Mouse (Mus musculus) neural tube, embryonic 12.5 days (tissue): ENCODE measurements around the gene Zbtb18. TPM values are rescaled to one million over a fixed set of nuclear protein-coding genes. Genes with fewer than 3 reads are reported as not detected.

Experiments
- ATAC-seq: fragments of 200-750 bp; cut with Nextera tagmentation; 2 replicates; pipeline ENCODE4 v1.8.0; 2017; ENCODE audit warnings: low read depth, mild to moderate bottlenecking, moderate TSS enrichment, moderate library complexity; ENCODE audit not compliant: low FRiP score
- H3K27ac ChIP-seq: fragments of 300-500 bp; sonication (generic); 2 replicates; pipeline ENCODE4 v1.5.1; 2016
- H3K27me3 ChIP-seq: fragments of 300-500 bp; sonication (generic); replicated peaks from 2 replicates; pipeline ENCODE4 v1.6.1; 2016; ENCODE audit warnings: mild to moderate bottlenecking
- H3K36me3 ChIP-seq: fragments of 300-500 bp; sonication (generic); 2 replicates; pipeline ENCODE4 v1.6.1; 2016; ENCODE audit warnings: mild to moderate bottlenecking
- H3K4me1 ChIP-seq: fragments of 300-500 bp; sonication (generic); 2 replicates; pipeline ENCODE4 v1.6.1; 2016
- H3K4me2 ChIP-seq: fragments of 300-500 bp; sonication (generic); replicated peaks from 2 replicates; pipeline ENCODE4 v1.6.1; 2016; ENCODE audit warnings: mild to moderate bottlenecking
- H3K4me3 ChIP-seq: fragments of 300-500 bp; sonication (generic); 2 replicates; pipeline ENCODE4 v1.5.1; 2016
- H3K9ac ChIP-seq: fragments of 300-500 bp; sonication (generic); 2 replicates; pipeline ENCODE4 v1.6.1; 2016; ENCODE audit warnings: mild to moderate bottlenecking
- H3K9me3 ChIP-seq: fragments of 300-500 bp; sonication (generic); 2 replicates; pipeline ENCODE4 v1.6.1; 2016; ENCODE audit warnings: mild to moderate bottlenecking
- WGBS: fragments of 180-500 bp; shearing (Covaris S2); methylation state at CpG from one replicate; pipeline ENCODE4 v1.1.7; 2016; 5-methylcytosine and 5-hydroxymethylcytosine counted together
- polyA plus RNA-seq: library from polyadenylated mRNA; unstranded; fragments of >200 nt; fragmentation: Nextera tagmentation; extraction: Ambion mirVana; gene quantifications from 2 replicates; pipeline ENCODE4 v1.2.1, GENCODE M21; 2016

Zbtb18 gene
- polyA plus RNA-seq: 6.6 and 10.4 TPM in 2 replicates

GRCm38 (mm10) chr1:177442196-177442808 lies at the start of gene Zbtb18:
TSS of gene Zbtb18 (plus strand) at chr1:177442351.
- Histone ChIP-seq H3K9me3 (no peaks in the 10 kb centered on the region), H3K4me3 (peak within 1 kb of the TSS; percentile 82), H3K27me3 (no peaks in the 10 kb centered on the region), H3K36me3 (no peaks in the 10 kb centered on the region), H3K27ac (peak within 1 kb of the TSS; percentile 99), H3K4me1 (peaks cover 34% of the 10 kb centered on the region), H3K4me2 (peak within 1 kb of the TSS; percentile 70), H3K9ac (peak within 1 kb of the TSS; percentile 97)
- WGBS: under 1% methylated on average over 43 of the region's 106 CpGs
- ATAC-seq: peak; percentile 2

- Histone ChIP-seq H3K4me2 (no peak overlapping the region), H3K9ac (no peak overlapping the region), H3K27ac (no peak overlapping the region), H3K9me3 (0 out of 2 replicates have a peak, but pooled peaks cover 3% of the 10 kb centered on the region), H3K4me3 (no peak overlapping the region), H3K36me3 (no peaks in the 10 kb centered on the region), H3K4me1 (no peaks in the 10 kb centered on the region), H3K27me3 (no peaks in the 10 kb centered on the region)
- WGBS: 84% methylated on average over 1 of the region's 1 CpGs
- ATAC-seq: no peak
Measured at GRCm38 (mm10) chr1:177397455-177397854, 44.7 kb upstream of the Zbtb18 start.

- Histone ChIP-seq H3K27ac (no peak overlapping the region), H3K27me3 (no peaks in the 10 kb centered on the region), H3K36me3 (no peaks in the 10 kb centered on the region), H3K9ac (no peak overlapping the region), H3K4me3 (no peak overlapping the region), H3K4me1 (peaks cover 5% of the 10 kb centered on the region; the same call in 1 of the 2 replicates), H3K9me3 (no peaks in the 10 kb centered on the region), H3K4me2 (no peak overlapping the region)
- 81% methylated on average over 6 of the region's 6 CpGs for WGBS
- no peak for ATAC-seq
Measured at GRCm38 (mm10) chr1:177405170-177405569, 37.0 kb upstream of the Zbtb18 start.

GRCm38 (mm10) chr1:177408690-177409089 lies 33.5 kb upstream of the Zbtb18 start:
- no peak for ATAC-seq
- Histone ChIP-seq H3K36me3 (no peaks in the 10 kb centered on the region), H3K4me2 (no peak overlapping the region), H3K4me1 (peaks cover 19% of the 10 kb centered on the region; the same call in 1 of the 2 replicates), H3K27me3 (no peaks in the 10 kb centered on the region), H3K4me3 (no peak overlapping the region), H3K9ac (no peak overlapping the region), H3K9me3 (no peaks in the 10 kb centered on the region), H3K27ac (no peak overlapping the region)
- 83% methylated on average over 3 of the region's 3 CpGs for WGBS

GRCm38 (mm10) chr1:177410769-177411348 lies 31.3 kb upstream of the Zbtb18 start:
- Histone ChIP-seq H3K27me3 (no peaks in the 10 kb centered on the region), H3K36me3 (no peaks in the 10 kb centered on the region), H3K4me1 (peaks cover 19% of the 10 kb centered on the region; the same call in 1 of the 2 replicates), H3K4me2 (peak overlapping the region; percentile 36; the same call in 1 of the 2 replicates), H3K4me3 (no peak overlapping the region), H3K9me3 (no peaks in the 10 kb centered on the region), H3K9ac (no peak overlapping the region), H3K27ac (no peak overlapping the region)
- no peak for ATAC-seq
- WGBS: 70% methylated on average over 7 of the region's 7 CpGs

- WGBS: 29% methylated on average over 19 of the region's 19 CpGs
- Histone ChIP-seq H3K27ac (no peak overlapping the region), H3K27me3 (no peaks in the 10 kb centered on the region), H3K9ac (no peak overlapping the region), H3K4me3 (no peak overlapping the region), H3K4me1 (peaks cover 19% of the 10 kb centered on the region; the same call in 1 of the 2 replicates), H3K4me2 (peak overlapping the region; percentile 36), H3K9me3 (no peaks in the 10 kb centered on the region), H3K36me3 (no peaks in the 10 kb centered on the region)
- peak; percentile 86 for ATAC-seq
Measured at GRCm38 (mm10) chr1:177411359-177412358, 30.5 kb upstream of the Zbtb18 start.

GRCm38 (mm10) chr1:177419331-177419730 lies 22.8 kb upstream of the Zbtb18 start:
- WGBS: 85% methylated on average over 12 of the region's 12 CpGs
- no peak overlapping the region for H3K4me3 ChIP-seq
- no peak for ATAC-seq
- no peaks in the 10 kb centered on the region for H3K9me3 ChIP-seq
- no peaks in the 10 kb centered on the region for H3K4me1 ChIP-seq
- H3K27ac ChIP-seq: no peak overlapping the region
- H3K4me2 ChIP-seq: no peak overlapping the region
- H3K9ac ChIP-seq: no peak overlapping the region
- H3K36me3 ChIP-seq: no peaks in the 10 kb centered on the region
- H3K27me3 ChIP-seq: no peaks in the 10 kb centered on the region

GRCm38 (mm10) chr1:177420126-177420525 lies 22.0 kb upstream of the Zbtb18 start:
- H3K36me3 ChIP-seq: no peaks in the 10 kb centered on the region
- no peak overlapping the region for H3K9ac ChIP-seq
- H3K4me1 ChIP-seq: no peaks in the 10 kb centered on the region
- H3K4me3 ChIP-seq: no peak overlapping the region
- no peak overlapping the region for H3K27ac ChIP-seq
- 83% methylated on average over 6 of the region's 6 CpGs for WGBS
- no peak overlapping the region for H3K4me2 ChIP-seq
- H3K9me3 ChIP-seq: no peaks in the 10 kb centered on the region
- no peak for ATAC-seq
- no peaks in the 10 kb centered on the region for H3K27me3 ChIP-seq

GRCm38 (mm10) chr1:177427862-177428261 lies 14.3 kb upstream of the Zbtb18 start:
- H3K4me2 ChIP-seq: no peak overlapping the region
- WGBS: 73% methylated on average over 5 of the region's 5 CpGs

GRCm38 (mm10) chr1:177428338-177428737 lies 13.8 kb upstream of the Zbtb18 start:
- Histone ChIP-seq H3K9me3 (no peaks in the 10 kb centered on the region), H3K36me3 (no peaks in the 10 kb centered on the region), H3K27me3 (no peaks in the 10 kb centered on the region), H3K27ac (no peak overlapping the region), H3K4me1 (no peaks in the 10 kb centered on the region), H3K9ac (no peak overlapping the region), H3K4me3 (no peak overlapping the region), H3K4me2 (no peak overlapping the region)
- 87% methylated on average over 14 of the region's 14 CpGs for WGBS
- no peak for ATAC-seq

More at GRCm38 (mm10) chr1:177427862-177428261, 14.3 kb upstream of the Zbtb18 start:
- ATAC-seq: no peak
- H3K36me3 ChIP-seq: no peaks in the 10 kb centered on the region
- H3K27me3 ChIP-seq: no peaks in the 10 kb centered on the region
- H3K4me3 ChIP-seq: no peak overlapping the region
- H3K4me1 ChIP-seq: no peaks in the 10 kb centered on the region
- H3K9me3 ChIP-seq: no peaks in the 10 kb centered on the region
- H3K27ac ChIP-seq: no peak overlapping the region
- no peak overlapping the region for H3K9ac ChIP-seq

GRCm38 (mm10) chr1:177429067-177429466 lies 13.1 kb upstream of the Zbtb18 start:
- Histone ChIP-seq H3K4me3 (no peak overlapping the region), H3K27ac (no peak overlapping the region), H3K4me2 (no peak overlapping the region), H3K9me3 (no peaks in the 10 kb centered on the region), H3K27me3 (no peaks in the 10 kb centered on the region), H3K9ac (no peak overlapping the region), H3K36me3 (no peaks in the 10 kb centered on the region), H3K4me1 (no peaks in the 10 kb centered on the region)
- ATAC-seq: no peak
- WGBS: 79% methylated on average over 4 of the region's 4 CpGs

GRCm38 (mm10) chr1:177440411-177440810 lies 1.7 kb upstream of the Zbtb18 start:
- H3K36me3 ChIP-seq: no peaks in the 10 kb centered on the region
- 0% methylated on average over 2 of the region's 2 CpGs for WGBS
- no peak overlapping the region for H3K27ac ChIP-seq

More at GRCm38 (mm10) chr1:177440411-177440810, 1.7 kb upstream of the Zbtb18 start:
- H3K9ac ChIP-seq: no peak overlapping the region
- no peaks in the 10 kb centered on the region for H3K9me3 ChIP-seq
- no peaks in the 10 kb centered on the region for H3K27me3 ChIP-seq
- peak overlapping the region; percentile 70 for H3K4me2 ChIP-seq
- ATAC-seq: no peak
- peaks cover 18% of the 10 kb centered on the region for H3K4me1 ChIP-seq
- H3K4me3 ChIP-seq: no peak overlapping the region
